Mouse (Mus musculus): ENCODE data around the gene Pcbp2.

The Pcbp2 gene

GRCm38 (mm10) chr15:102461430-102462075 is 8.8 kb upstream of the Pcbp2 start:
- ATAC-seq (ENCODE audit: insufficient number of reproducible peaks, low FRiP score, low TSS enrichment): no peak

- no peak for ATAC-seq (ENCODE audit: insufficient number of reproducible peaks, low FRiP score, low TSS enrichment)
Observed at GRCm38 (mm10) chr15:102463666-102464065, 6.7 kb upstream of the Pcbp2 start.

GRCm38 (mm10) chr15:102468675-102469370 is 1.5 kb upstream of the Pcbp2 start:
- no peak for ATAC-seq (ENCODE audit: insufficient number of reproducible peaks, low FRiP score, low TSS enrichment)

GRCm38 (mm10) chr15:102470605-102471294 is 411 bp downstream of the Pcbp2 start:
- peak; percentile 27; the same call in 1 of the 2 replicates for ATAC-seq (ENCODE audit: insufficient number of reproducible peaks, low FRiP score, low TSS enrichment)

GRCm38 (mm10) chr15:102471295-102471645 is 931 bp downstream of the Pcbp2 start:
- ATAC-seq (ENCODE audit: insufficient number of reproducible peaks, low FRiP score, low TSS enrichment): 0 out of 2 replicates have a peak, but pooled peaks have one; percentile 2

GRCm38 (mm10) chr15:102471727-102472126 is 1.4 kb downstream of the Pcbp2 start:
- ATAC-seq (ENCODE audit: insufficient number of reproducible peaks, low FRiP score, low TSS enrichment): no peak

GRCm38 (mm10) chr15:102473246-102473645 is 2.9 kb downstream of the Pcbp2 start:
- no peak for ATAC-seq (ENCODE audit: insufficient number of reproducible peaks, low FRiP score, low TSS enrichment)

- no peak for ATAC-seq (ENCODE audit: insufficient number of reproducible peaks, low FRiP score, low TSS enrichment)
Observed at GRCm38 (mm10) chr15:102474520-102474919, 4.2 kb downstream of the Pcbp2 start.

- ATAC-seq (ENCODE audit: insufficient number of reproducible peaks, low FRiP score, low TSS enrichment): no peak
Observed at GRCm38 (mm10) chr15:102483136-102483535, 12.8 kb downstream of the Pcbp2 start.

GRCm38 (mm10) chr15:102485853-102486252 is 15.5 kb downstream of the Pcbp2 start:
- ATAC-seq (ENCODE audit: insufficient number of reproducible peaks, low FRiP score, low TSS enrichment): no peak

- no peak for ATAC-seq (ENCODE audit: insufficient number of reproducible peaks, low FRiP score, low TSS enrichment)
Observed at GRCm38 (mm10) chr15:102487664-102488063, 17.3 kb downstream of the Pcbp2 start.

GRCm38 (mm10) chr15:102498322-102498721 is 28.0 kb downstream of the Pcbp2 start:
- no peak for ATAC-seq (ENCODE audit: insufficient number of reproducible peaks, low FRiP score, low TSS enrichment)

GRCm38 (mm10) chr15:102499370-102499769 is 29.0 kb downstream of the Pcbp2 start:
- no peak for ATAC-seq (ENCODE audit: insufficient number of reproducible peaks, low FRiP score, low TSS enrichment)

GRCm38 (mm10) chr15:102499851-102500250 is 29.5 kb downstream of the Pcbp2 start:
- no peak for ATAC-seq (ENCODE audit: insufficient number of reproducible peaks, low FRiP score, low TSS enrichment)

GRCm38 (mm10) chr15:102500479-102500878 is 30.1 kb downstream of the Pcbp2 start:
- no peak for ATAC-seq (ENCODE audit: insufficient number of reproducible peaks, low FRiP score, low TSS enrichment)

GRCm38 (mm10) chr15:102501084-102501814 is 30.9 kb downstream of the Pcbp2 start:
- no peak for ATAC-seq (ENCODE audit: insufficient number of reproducible peaks, low FRiP score, low TSS enrichment)

GRCm38 (mm10) chr15:102502254-102502840 is 32.0 kb downstream of the Pcbp2 start:
- ATAC-seq (ENCODE audit: insufficient number of reproducible peaks, low FRiP score, low TSS enrichment): no peak

GRCm38 (mm10) chr15:102503447-102503846 is 33.1 kb downstream of the Pcbp2 start, which contains the start of gene Gm10337:
Gene Gm10337, plus strand, starts transcription at chr15:102503722.
- no peak for ATAC-seq (ENCODE audit: insufficient number of reproducible peaks, low FRiP score, low TSS enrichment)

- ATAC-seq (ENCODE audit: insufficient number of reproducible peaks, low FRiP score, low TSS enrichment): no peak
Observed at GRCm38 (mm10) chr15:102503924-102504782, 33.8 kb downstream of the Pcbp2 start.
